Mouse (Mus musculus): ENCODE data around the gene Stac2. TPM values are rescaled to one million over a fixed set of nuclear protein-coding genes. Genes with fewer than 3 reads are reported as not detected.

Gene Stac2
- total and polyA plus RNA-seq, 3 experiments = 0.05 TPM; not detected in 2

- H3K36me3 ChIP-seq (replicated peaks) = peaks cover 46% of the 10 kb centered on the region
- ATAC-seq (ENCODE audit: extremely low read depth, insufficient number of reproducible peaks, low FRiP score, poor library complexity, severe bottlenecking) = no peak
These were observed 22.4 kb downstream of the Stac2 start for GRCm38 (mm10) chr11:98030701-98031442.

DNA sequence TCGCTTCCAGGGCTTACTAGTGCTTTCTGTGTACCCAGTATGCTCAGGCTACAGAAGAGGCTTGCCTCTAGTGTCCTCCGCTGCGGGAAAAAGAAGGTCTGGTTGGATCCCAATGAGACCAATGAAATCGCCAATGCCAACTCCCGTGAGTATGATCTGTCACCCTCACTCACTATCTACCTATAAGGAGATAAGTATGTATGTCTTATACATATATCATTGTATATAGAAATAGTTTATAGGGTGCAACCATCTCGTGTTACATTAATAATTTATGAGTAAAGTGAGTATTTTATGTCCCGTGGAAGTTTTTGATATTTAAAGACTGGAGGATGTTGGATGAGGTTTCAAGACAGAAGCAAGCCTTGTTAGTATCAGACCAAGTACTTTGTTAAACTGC, 25.5 kb downstream of the Stac2 start:
- TF ChIP-seq TAL1 (conservative IDR thresholded peaks at IDR 0.05; ENCODE audit: low read depth, low read length) = no peak
- TF ChIP-seq CTCF (IDR thresholded peaks at IDR 0.05; ENCODE audit: low read depth, low read length) = no peak
- no peak for TF ChIP-seq GATA1 (IDR thresholded peaks at IDR 0.05; ENCODE audit: borderline replicate concordance, low read length)
- no peak for TF ChIP-seq POLR2AphosphoS5 (IDR thresholded peaks at IDR 0.05; ENCODE audit: insufficient replicate concordance, low read depth, low read length)
- TF ChIP-seq GATA2 (IDR thresholded peaks at IDR 0.05; ENCODE audit: borderline replicate concordance, low read depth, low read length) = no peak
- Histone ChIP-seq H3K27me3 (ENCODE audit: insufficient read depth, low read length) (no peaks in the 10 kb centered on the region), H3K9me3 (replicated peaks) (no peaks in the 10 kb centered on the region), H3K4me1 (ENCODE audit: insufficient read depth, low read depth, low read length) (peaks cover 52% of the 10 kb centered on the region), H3K36me3 (replicated peaks) (peaks cover 46% of the 10 kb centered on the region), H3K4me3 (ENCODE audit: low read depth, low read length) (peak overlapping the region; percentile 100)
- ATAC-seq (ENCODE audit: extremely low read depth, insufficient number of reproducible peaks, low FRiP score, poor library complexity, severe bottlenecking) (no peak), DNase-seq (ENCODE audit: low spot score) (no peak)

More at GRCm38 (mm10) chr11:98030701-98031442, 22.4 kb downstream of the Stac2 start:
- DNase-seq (ENCODE audit: low spot score) = no peak
- Histone ChIP-seq H3K4me3 (ENCODE audit: low read depth, low read length) (no peak overlapping the region), H3K27me3 (ENCODE audit: insufficient read depth, low read length) (peaks cover 16% of the 10 kb centered on the region), H3K9me3 (replicated peaks) (no peaks in the 10 kb centered on the region), H3K4me1 (ENCODE audit: insufficient read depth, low read depth, low read length) (peaks cover 32% of the 10 kb centered on the region)
- TF ChIP-seq CTCF (IDR thresholded peaks at IDR 0.05; ENCODE audit: low read depth, low read length) (no peak), POLR2AphosphoS5 (IDR thresholded peaks at IDR 0.05; ENCODE audit: insufficient replicate concordance, low read depth, low read length) (peak; percentile 91; the same call in 1 of the 2 replicates)

- Histone ChIP-seq H3K9me3 (replicated peaks) (no peaks in the 10 kb centered on the region), H3K4me3 (ENCODE audit: low read depth, low read length) (peak overlapping the region; percentile 100), H3K36me3 (replicated peaks) (peaks cover 44% of the 10 kb centered on the region), H3K27me3 (ENCODE audit: insufficient read depth, low read length) (no peaks in the 10 kb centered on the region), H3K4me1 (ENCODE audit: insufficient read depth, low read depth, low read length) (peaks cover 56% of the 10 kb centered on the region)
- peak; percentile 37 for DNase-seq (ENCODE audit: low spot score)
- TF ChIP-seq TAL1 (conservative IDR thresholded peaks at IDR 0.05; ENCODE audit: low read depth, low read length) = no peak
- TF ChIP-seq CTCF (IDR thresholded peaks at IDR 0.05; ENCODE audit: low read depth, low read length) = no peak
- ATAC-seq (ENCODE audit: extremely low read depth, insufficient number of reproducible peaks, low FRiP score, poor library complexity, severe bottlenecking) = no peak
These were observed 26.0 kb downstream of the Stac2 start for GRCm38 (mm10) chr11:98027297-98027688.

- H3K27me3 ChIP-seq (ENCODE audit: insufficient read depth, low read length) = peaks cover 2% of the 10 kb centered on the region; the same call in 1 of the 2 replicates
- peak; percentile 80 for DNase-seq (ENCODE audit: low spot score)
- TF ChIP-seq GATA1 (IDR thresholded peaks at IDR 0.05; ENCODE audit: borderline replicate concordance, low read length) (no peak), CTCF (IDR thresholded peaks at IDR 0.05; ENCODE audit: low read depth, low read length) (no peak), POLR2AphosphoS5 (IDR thresholded peaks at IDR 0.05; ENCODE audit: insufficient replicate concordance, low read depth, low read length) (no peak), TAL1 (conservative IDR thresholded peaks at IDR 0.05; ENCODE audit: low read depth, low read length) (no peak), GATA2 (IDR thresholded peaks at IDR 0.05; ENCODE audit: borderline replicate concordance, low read depth, low read length) (no peak)
- H3K4me1 ChIP-seq (ENCODE audit: insufficient read depth, low read depth, low read length) = peaks cover 62% of the 10 kb centered on the region
- H3K4me3 ChIP-seq (ENCODE audit: low read depth, low read length) = peak within 1 kb of the TSS; percentile 100
- peaks cover 38% of the 10 kb centered on the region for H3K36me3 ChIP-seq (replicated peaks)
- H3K9me3 ChIP-seq (replicated peaks) = no peaks in the 10 kb centered on the region
- peak; percentile 70 for ATAC-seq (ENCODE audit: extremely low read depth, insufficient number of reproducible peaks, low FRiP score, poor library complexity, severe bottlenecking)
These were observed 26.5 kb downstream of the Stac2 start, which contains the start of gene Rpl19 for GRCm38 (mm10) chr11:98026570-98027296. TSS of gene Rpl19 (plus strand) at chr11:98026710.

DNA sequence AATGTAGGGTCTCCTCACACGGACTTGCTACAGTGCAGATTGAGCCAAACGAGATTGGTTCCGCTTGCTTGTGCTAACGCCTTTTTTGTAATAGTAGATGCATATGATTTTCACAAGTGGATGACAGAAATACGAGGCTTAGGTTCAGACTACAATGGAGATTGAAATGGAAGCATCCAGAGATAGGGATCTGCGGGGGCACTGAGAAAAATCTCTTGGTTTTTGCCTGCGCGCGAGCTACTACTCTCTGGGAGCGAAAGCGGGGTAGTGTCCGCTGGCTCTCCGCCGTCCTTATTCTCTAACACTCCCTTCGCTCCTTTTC, 27.1 kb downstream of the Stac2 start:
- H3K9me3 ChIP-seq (replicated peaks) = no peaks in the 10 kb centered on the region
- H3K27me3 ChIP-seq (ENCODE audit: insufficient read depth, low read length) = peaks cover 6% of the 10 kb centered on the region
- H3K36me3 ChIP-seq (replicated peaks) = peaks cover 35% of the 10 kb centered on the region
- TF ChIP-seq GATA2 (IDR thresholded peaks at IDR 0.05; ENCODE audit: borderline replicate concordance, low read depth, low read length) (peak; percentile 34; the same call in 1 of the 2 replicates), GATA1 (IDR thresholded peaks at IDR 0.05; ENCODE audit: borderline replicate concordance, low read length) (no peak)
- ATAC-seq (ENCODE audit: extremely low read depth, insufficient number of reproducible peaks, low FRiP score, poor library complexity, severe bottlenecking) = no peak
- H3K4me1 ChIP-seq (ENCODE audit: insufficient read depth, low read depth, low read length) = peaks cover 67% of the 10 kb centered on the region
- H3K4me3 ChIP-seq (ENCODE audit: low read depth, low read length) = peak overlapping the region; percentile 100
- no peak for DNase-seq (ENCODE audit: low spot score)

- no peak overlapping the region for H3K4me3 ChIP-seq (ENCODE audit: low read depth, low read length)
- no peak for TF ChIP-seq POLR2AphosphoS5 (IDR thresholded peaks at IDR 0.05; ENCODE audit: insufficient replicate concordance, low read depth, low read length)
- no peak for TF ChIP-seq GATA2 (IDR thresholded peaks at IDR 0.05; ENCODE audit: borderline replicate concordance, low read depth, low read length)
- TF ChIP-seq CTCF (IDR thresholded peaks at IDR 0.05; ENCODE audit: low read depth, low read length) = no peak
- no peak for TF ChIP-seq TAL1 (conservative IDR thresholded peaks at IDR 0.05; ENCODE audit: low read depth, low read length)
- no peak for TF ChIP-seq GATA1 (IDR thresholded peaks at IDR 0.05; ENCODE audit: borderline replicate concordance, low read length)
- peaks cover 18% of the 10 kb centered on the region for H3K36me3 ChIP-seq (replicated peaks)
- peaks cover 16% of the 10 kb centered on the region for H3K27me3 ChIP-seq (ENCODE audit: insufficient read depth, low read length)
- ATAC-seq (ENCODE audit: extremely low read depth, insufficient number of reproducible peaks, low FRiP score, poor library complexity, severe bottlenecking) (no peak), DNase-seq (ENCODE audit: low spot score) (no peak)
- H3K9me3 ChIP-seq (replicated peaks) = no peaks in the 10 kb centered on the region
- H3K4me1 ChIP-seq (ENCODE audit: insufficient read depth, low read depth, low read length) = peaks cover 68% of the 10 kb centered on the region
These were observed 28.7 kb downstream of the Stac2 start for GRCm38 (mm10) chr11:98024516-98024915.
